Mouse (Mus musculus): ENCODE measurements at regions not wholly inside any gene's neighbourhood (a gene's known extent, or its start where the extent isn't known, plus 50 kb on each side); places are given as distances from the start of the nearest gene placed in this dataset.

- no peaks in the 10 kb centered on the region for H3K36me3 ChIP-seq (ENCODE audit: control insufficient read depth, insufficient read depth, low read length, poor library complexity, severe bottlenecking)
- no peak overlapping the region for H3K27ac ChIP-seq (ENCODE audit: insufficient read depth, low read depth, low read length, poor library complexity, severe bottlenecking)
- no peak overlapping the region for H3K9ac ChIP-seq (ENCODE audit: insufficient read depth, low read depth, low read length, poor library complexity, severe bottlenecking)
- H3K9me3 ChIP-seq (ENCODE audit: control insufficient read depth, insufficient read depth, low read depth, low read length) = no peaks in the 10 kb centered on the region
- H3K4me3 ChIP-seq (ENCODE audit: insufficient read depth in 1 of 2, low read depth in 1 of 2, low read length in 2 of 2, poor library complexity in 1 of 2, severe bottlenecking in 1 of 2) = no peak overlapping the region
- no peak for DNase-seq (ENCODE audit: low read depth, low spot score)
- no peaks in the 10 kb centered on the region for H3K4me1 ChIP-seq (ENCODE audit: control insufficient read depth in 2 of 2, insufficient read depth in 2 of 2, low read length in 2 of 2, poor library complexity in 1 of 2)
- TF ChIP-seq ZNF384 (IDR thresholded peaks at IDR 0.05; ENCODE audit: low read depth, low read length) = no peak
- TF ChIP-seq MAFK (IDR thresholded peaks at IDR 0.05; ENCODE audit: insufficient read depth, low read depth, low read length) = no peak
- no peak for TF ChIP-seq CHD2 (IDR thresholded peaks at IDR 0.05; ENCODE audit: low read depth, low read length)
- no peak for TF ChIP-seq ZC3H11A (IDR thresholded peaks at IDR 0.05; ENCODE audit: borderline replicate concordance, low read depth, low read length)
- TF ChIP-seq HCFC1 (IDR thresholded peaks at IDR 0.05; ENCODE audit: borderline replicate concordance, insufficient read depth, low read length) = no peak
- in situ Hi-C loops (cut with MboI; ENCODE audit: low sequenced_read_pairs in 2 of 2, unreplicated experiment in 2 of 2) = no loop called here
Measured at GRCm38 (mm10) chr7:74926729-74927128, 372.1 kb upstream of the Slco3a1 start.

GRCm38 (mm10) chr7:74924156-74924555 lies 369.6 kb upstream of the Slco3a1 start:
- no peak overlapping the region for H3K27ac ChIP-seq (ENCODE audit: insufficient read depth, low read depth, low read length, poor library complexity, severe bottlenecking)
- no peak for TF ChIP-seq HCFC1 (IDR thresholded peaks at IDR 0.05; ENCODE audit: borderline replicate concordance, insufficient read depth, low read length)
- 0 out of 2 replicates have a peak, but pooled peaks have one; percentile 19 for TF ChIP-seq ZNF384 (IDR thresholded peaks at IDR 0.05; ENCODE audit: low read depth, low read length)
- no peaks in the 10 kb centered on the region for H3K9me3 ChIP-seq (ENCODE audit: control insufficient read depth, insufficient read depth, low read depth, low read length)
- H3K9ac ChIP-seq (ENCODE audit: insufficient read depth, low read depth, low read length, poor library complexity, severe bottlenecking) = no peak overlapping the region
- in situ Hi-C loops (cut with MboI; ENCODE audit: low sequenced_read_pairs in 2 of 2, unreplicated experiment in 2 of 2) = no loop called here
- no peaks in the 10 kb centered on the region for H3K4me1 ChIP-seq (ENCODE audit: control insufficient read depth in 2 of 2, insufficient read depth in 2 of 2, low read length in 2 of 2, poor library complexity in 1 of 2)
- H3K4me3 ChIP-seq (ENCODE audit: insufficient read depth in 1 of 2, low read depth in 1 of 2, low read length in 2 of 2, poor library complexity in 1 of 2, severe bottlenecking in 1 of 2) = no peak overlapping the region
- peak; percentile 11 for DNase-seq (ENCODE audit: low read depth, low spot score)
- H3K36me3 ChIP-seq (ENCODE audit: control insufficient read depth, insufficient read depth, low read length, poor library complexity, severe bottlenecking) = no peaks in the 10 kb centered on the region

- no peak for DNase-seq (ENCODE audit: low read depth, low spot score)
- Histone ChIP-seq H3K27ac (ENCODE audit: insufficient read depth, low read depth, low read length, poor library complexity, severe bottlenecking) (no peak overlapping the region), H3K4me1 (ENCODE audit: control insufficient read depth in 2 of 2, insufficient read depth in 2 of 2, low read length in 2 of 2, poor library complexity in 1 of 2) (no peaks in the 10 kb centered on the region), H3K9me3 (ENCODE audit: control insufficient read depth, insufficient read depth, low read depth, low read length) (no peaks in the 10 kb centered on the region), H3K4me3 (ENCODE audit: insufficient read depth in 1 of 2, low read depth in 1 of 2, low read length in 2 of 2, poor library complexity in 1 of 2, severe bottlenecking in 1 of 2) (no peak overlapping the region), H3K36me3 (ENCODE audit: control insufficient read depth, insufficient read depth, low read length, poor library complexity, severe bottlenecking) (no peaks in the 10 kb centered on the region), H3K9ac (ENCODE audit: insufficient read depth, low read depth, low read length, poor library complexity, severe bottlenecking) (no peak overlapping the region)
- in situ Hi-C loops (cut with MboI; ENCODE audit: low sequenced_read_pairs in 2 of 2, unreplicated experiment in 2 of 2) = no loop called here
- TF ChIP-seq ZNF384 (IDR thresholded peaks at IDR 0.05; ENCODE audit: low read depth, low read length) = no peak
- TF ChIP-seq ZC3H11A (IDR thresholded peaks at IDR 0.05; ENCODE audit: borderline replicate concordance, low read depth, low read length) = no peak
- no peak for TF ChIP-seq MAFK (IDR thresholded peaks at IDR 0.05; ENCODE audit: insufficient read depth, low read depth, low read length)
- no peak for TF ChIP-seq CHD2 (IDR thresholded peaks at IDR 0.05; ENCODE audit: low read depth, low read length)
- no peak for TF ChIP-seq HCFC1 (IDR thresholded peaks at IDR 0.05; ENCODE audit: borderline replicate concordance, insufficient read depth, low read length)
Measured at GRCm38 (mm10) chr7:74908311-74908962, 353.9 kb upstream of the Slco3a1 start.

- Histone ChIP-seq H3K4me3 (ENCODE audit: insufficient read depth in 1 of 2, low read depth in 1 of 2, low read length in 2 of 2, poor library complexity in 1 of 2, severe bottlenecking in 1 of 2) (no peak overlapping the region), H3K36me3 (ENCODE audit: control insufficient read depth, insufficient read depth, low read length, poor library complexity, severe bottlenecking) (no peaks in the 10 kb centered on the region), H3K9ac (ENCODE audit: insufficient read depth, low read depth, low read length, poor library complexity, severe bottlenecking) (no peak overlapping the region), H3K27ac (ENCODE audit: insufficient read depth, low read depth, low read length, poor library complexity, severe bottlenecking) (no peak overlapping the region), H3K9me3 (ENCODE audit: control insufficient read depth, insufficient read depth, low read depth, low read length) (no peaks in the 10 kb centered on the region), H3K4me1 (ENCODE audit: control insufficient read depth in 2 of 2, insufficient read depth in 2 of 2, low read length in 2 of 2, poor library complexity in 1 of 2) (no peaks in the 10 kb centered on the region)
- no peak for DNase-seq (ENCODE audit: low read depth, low spot score)
- no peak for TF ChIP-seq HCFC1 (IDR thresholded peaks at IDR 0.05; ENCODE audit: borderline replicate concordance, insufficient read depth, low read length)
- no peak for TF ChIP-seq MAFK (IDR thresholded peaks at IDR 0.05; ENCODE audit: insufficient read depth, low read depth, low read length)
- in situ Hi-C loops (cut with MboI; ENCODE audit: low sequenced_read_pairs in 2 of 2, unreplicated experiment in 2 of 2) = no loop called here
Measured at GRCm38 (mm10) chr7:74907391-74907790, 352.8 kb upstream of the Slco3a1 start.

GRCm38 (mm10) chr7:74877466-74877865 lies 322.9 kb upstream of the Slco3a1 start:
- H3K27ac ChIP-seq (ENCODE audit: insufficient read depth, low read depth, low read length, poor library complexity, severe bottlenecking) = no peak overlapping the region
- in situ Hi-C loops (cut with MboI; ENCODE audit: low sequenced_read_pairs in 2 of 2, unreplicated experiment in 2 of 2) = no loop called here
- H3K4me3 ChIP-seq (ENCODE audit: insufficient read depth in 1 of 2, low read depth in 1 of 2, low read length in 2 of 2, poor library complexity in 1 of 2, severe bottlenecking in 1 of 2) = no peak overlapping the region
- TF ChIP-seq CHD2 (IDR thresholded peaks at IDR 0.05; ENCODE audit: low read depth, low read length) (no peak), MAFK (IDR thresholded peaks at IDR 0.05; ENCODE audit: insufficient read depth, low read depth, low read length) (no peak), HCFC1 (IDR thresholded peaks at IDR 0.05; ENCODE audit: borderline replicate concordance, insufficient read depth, low read length) (no peak), ZNF384 (IDR thresholded peaks at IDR 0.05; ENCODE audit: low read depth, low read length) (no peak), ZC3H11A (IDR thresholded peaks at IDR 0.05; ENCODE audit: borderline replicate concordance, low read depth, low read length) (no peak)
- H3K9me3 ChIP-seq (ENCODE audit: control insufficient read depth, insufficient read depth, low read depth, low read length) = no peaks in the 10 kb centered on the region
- no peaks in the 10 kb centered on the region for H3K36me3 ChIP-seq (ENCODE audit: control insufficient read depth, insufficient read depth, low read length, poor library complexity, severe bottlenecking)
- DNase-seq (ENCODE audit: low read depth, low spot score) = no peak
- no peak overlapping the region for H3K9ac ChIP-seq (ENCODE audit: insufficient read depth, low read depth, low read length, poor library complexity, severe bottlenecking)
- H3K4me1 ChIP-seq (ENCODE audit: control insufficient read depth in 2 of 2, insufficient read depth in 2 of 2, low read length in 2 of 2, poor library complexity in 1 of 2) = no peaks in the 10 kb centered on the region
